Mouse (Mus musculus): ENCODE measurements around the gene Msn.

DNA sequence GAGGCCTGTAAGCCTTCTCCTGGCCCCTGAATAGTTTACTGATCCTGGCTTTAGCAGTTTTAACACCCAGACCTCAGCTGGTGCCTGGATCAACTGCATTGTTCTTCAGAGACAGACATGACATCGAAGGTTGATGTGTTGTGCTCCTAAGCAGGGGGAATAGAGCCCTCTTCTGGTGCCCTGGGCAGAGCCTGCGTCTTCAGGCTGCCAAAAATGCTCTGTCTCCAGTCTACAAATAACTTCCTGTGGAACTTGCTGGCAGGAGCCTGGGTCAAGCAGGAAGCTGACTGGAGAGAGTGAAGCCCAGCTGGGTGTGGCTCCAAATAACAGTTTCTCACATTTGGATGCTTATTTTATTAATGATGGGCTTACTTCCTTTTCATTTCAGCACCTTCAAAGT lies 37.4 kb downstream of the Msn start:
- TF ChIP-seq CTCF (IDR thresholded peaks at IDR 0.05; ENCODE audit: low read depth, low read length) (no peak), GATA1 (IDR thresholded peaks at IDR 0.05; ENCODE audit: borderline replicate concordance, low read length) (no peak)
